Mouse (Mus musculus) forebrain, embryonic 11.5 days (tissue): Measurements from ENCODE around the gene Stum. TPM values are rescaled to one million over a fixed set of nuclear protein-coding genes. Genes with fewer than 3 reads are reported as not detected.
"Not testable (repeated sequence)": the region's sequence is repeated elsewhere in the genome, so short reads cannot be mapped to it uniquely, and the experiment has no call there.

ENCODE experiments used
- ATAC-seq: fragments of 200-750 bp; cut with Nextera tagmentation; replicated peaks from 2 replicates; pipeline ENCODE4 v1.8.0; 2017; ENCODE audit warnings: moderate TSS enrichment; ENCODE audit not compliant: low FRiP score
- DNase-seq: peaks from one replicate; pipeline ENCODE4 v3.0.0-alpha.2; 2017; ENCODE audit warnings: low spot score
- H3K27ac ChIP-seq: fragments of 300-500 bp; sonication (generic); 2 replicates; pipeline ENCODE4 v1.5.1; 2014; ENCODE audit warnings: low read depth, low read length
- H3K27me3 ChIP-seq: fragments of 300-500 bp; sonication (generic); 2 replicates; pipeline ENCODE4 v1.6.1; 2014; ENCODE audit warnings: mild to moderate bottlenecking, low read length, mixed read lengths; ENCODE audit not compliant: control insufficient read depth, insufficient read depth
- H3K36me3 ChIP-seq: fragments of 300-500 bp; sonication (generic); 2 replicates; pipeline ENCODE4 v1.6.1; 2014; ENCODE audit warnings: mild to moderate bottlenecking, low read length, moderate library complexity, mixed read lengths; ENCODE audit not compliant: control insufficient read depth, insufficient read depth
- H3K4me1 ChIP-seq: fragments of 300-500 bp; sonication (generic); replicated peaks from 2 replicates; pipeline ENCODE4 v1.6.1; 2014; ENCODE audit warnings: low read length, mixed read lengths; ENCODE audit not compliant: control insufficient read depth, insufficient read depth
- H3K4me2 ChIP-seq: fragments of 300-500 bp; sonication (generic); 2 replicates; pipeline ENCODE4 v1.6.1; 2014; ENCODE audit warnings: low read depth, mild to moderate bottlenecking, low read length, moderate library complexity, mixed read lengths; ENCODE audit not compliant: severe bottlenecking
- H3K4me3 ChIP-seq: fragments of 300-500 bp; sonication (generic); 2 replicates; pipeline ENCODE4 v1.5.1; 2014; ENCODE audit warnings: low read depth, low read length
- H3K9ac ChIP-seq: fragments of 300-500 bp; sonication (generic); 2 replicates; pipeline ENCODE4 v1.6.1; 2014; ENCODE audit warnings: low read length
- H3K9me3 ChIP-seq: fragments of 300-500 bp; sonication (generic); 2 replicates; pipeline ENCODE4 v1.6.1; 2016; ENCODE audit warnings: low read length, mixed read lengths; ENCODE audit not compliant: control insufficient read depth
- WGBS: fragments of 180-500 bp; shearing (Covaris S2); extraction: QIAGEN DNeasy Blood & Tissue Kit; methylation state at CpG from one replicate; pipeline ENCODE4 v1.1.7; 2014; 5-methylcytosine and 5-hydroxymethylcytosine counted together
- polyA plus RNA-seq: library from polyadenylated mRNA; unstranded; fragments of >200 nt; fragmentation: Nextera tagmentation; extraction: Ambion mirVana; gene quantifications from 2 replicates; pipeline ENCODE4 v1.2.1, GENCODE M21; 2014

Gene Stum
- polyA plus RNA-seq, 1 experiment from 2014 or later: 0.55 TPM

- 94% methylated on average over 7 of the region's 7 CpGs for WGBS
- not testable (repeated sequence) for ATAC-seq, H3K27me3 ChIP-seq, H3K4me1 ChIP-seq, H3K4me3 ChIP-seq, H3K9me3 ChIP-seq, DNase-seq, H3K36me3 ChIP-seq, H3K4me2 ChIP-seq, H3K27ac ChIP-seq, H3K9ac ChIP-seq
Observed at GRCm38 (mm10) chr1:180518899-180519298, 35.6 kb upstream of the Stum start.

- Histone ChIP-seq H3K4me2 (no peak overlapping the region), H3K9me3 (no peaks in the 10 kb centered on the region), H3K9ac (no peak overlapping the region), H3K27me3 (no peaks in the 10 kb centered on the region), H3K4me1 (no peaks in the 10 kb centered on the region), H3K36me3 (no peaks in the 10 kb centered on the region), H3K4me3 (no peak overlapping the region), H3K27ac (no peak overlapping the region)
- ATAC-seq (no peak), DNase-seq (no peak)
- 84% methylated on average over 8 of the region's 8 CpGs for WGBS
Observed at GRCm38 (mm10) chr1:180518412-180518811, 35.1 kb upstream of the Stum start.

GRCm38 (mm10) chr1:180517390-180518054 is 34.2 kb upstream of the Stum start:
- H3K9ac ChIP-seq: no peak overlapping the region
- H3K4me3 ChIP-seq: no peak overlapping the region
- no peaks in the 10 kb centered on the region for H3K9me3 ChIP-seq
- no peak for ATAC-seq
- H3K4me2 ChIP-seq: no peak overlapping the region
- H3K27ac ChIP-seq: no peak overlapping the region
- WGBS: 80% methylated on average over 10 of the region's 10 CpGs
- H3K27me3 ChIP-seq: no peaks in the 10 kb centered on the region
- H3K4me1 ChIP-seq: no peaks in the 10 kb centered on the region
- no peak for DNase-seq
- H3K36me3 ChIP-seq: no peaks in the 10 kb centered on the region

- Histone ChIP-seq H3K4me2 (no peak overlapping the region), H3K36me3 (no peaks in the 10 kb centered on the region), H3K27me3 (no peaks in the 10 kb centered on the region), H3K4me1 (no peaks in the 10 kb centered on the region), H3K4me3 (no peak overlapping the region), H3K9ac (no peak overlapping the region), H3K9me3 (no peaks in the 10 kb centered on the region), H3K27ac (no peak overlapping the region)
- WGBS: 90% methylated on average over 2 of the region's 2 CpGs
- ATAC-seq (no peak), DNase-seq (no peak)
Observed at GRCm38 (mm10) chr1:180514077-180514476, 30.8 kb upstream of the Stum start.

GRCm38 (mm10) chr1:180510879-180511278 is 27.6 kb upstream of the Stum start:
- Histone ChIP-seq H3K4me3 (no peak overlapping the region), H3K27me3 (no peaks in the 10 kb centered on the region), H3K9me3 (no peaks in the 10 kb centered on the region), H3K9ac (no peak overlapping the region), H3K4me2 (no peak overlapping the region), H3K27ac (no peak overlapping the region), H3K4me1 (no peaks in the 10 kb centered on the region), H3K36me3 (no peaks in the 10 kb centered on the region)
- WGBS: 53% methylated on average over 4 of the region's 4 CpGs
- ATAC-seq (no peak), DNase-seq (no peak)

- Histone ChIP-seq H3K9ac (no peak overlapping the region), H3K27me3 (no peaks in the 10 kb centered on the region), H3K27ac (no peak overlapping the region), H3K4me1 (no peaks in the 10 kb centered on the region), H3K4me3 (no peak overlapping the region), H3K36me3 (no peaks in the 10 kb centered on the region), H3K4me2 (no peak overlapping the region), H3K9me3 (no peaks in the 10 kb centered on the region)
- ATAC-seq (no peak), DNase-seq (no peak)
- WGBS: 75% methylated on average over 15 of the region's 15 CpGs
Observed at GRCm38 (mm10) chr1:180510442-180510841, 27.1 kb upstream of the Stum start.

GRCm38 (mm10) chr1:180508662-180509061 is 25.4 kb upstream of the Stum start:
- Histone ChIP-seq H3K27ac (no peak overlapping the region), H3K27me3 (no peaks in the 10 kb centered on the region), H3K4me3 (no peak overlapping the region), H3K36me3 (no peaks in the 10 kb centered on the region), H3K4me1 (no peaks in the 10 kb centered on the region), H3K4me2 (no peak overlapping the region), H3K9ac (no peak overlapping the region), H3K9me3 (no peaks in the 10 kb centered on the region)
- 81% methylated on average over 7 of the region's 7 CpGs for WGBS
- ATAC-seq: no peak
- no peak for DNase-seq

GRCm38 (mm10) chr1:180507291-180507791 is 24.0 kb upstream of the Stum start:
- Histone ChIP-seq H3K4me3 (no peak overlapping the region), H3K36me3 (no peaks in the 10 kb centered on the region), H3K4me2 (no peak overlapping the region), H3K27me3 (no peaks in the 10 kb centered on the region), H3K27ac (no peak overlapping the region), H3K4me1 (no peaks in the 10 kb centered on the region), H3K9ac (no peak overlapping the region), H3K9me3 (no peaks in the 10 kb centered on the region)
- WGBS: 81% methylated on average over 7 of the region's 7 CpGs
- DNase-seq (no peak), ATAC-seq (no peak)

- Histone ChIP-seq H3K4me1 (no peaks in the 10 kb centered on the region), H3K27ac (no peak overlapping the region), H3K9ac (no peak overlapping the region), H3K4me2 (no peak overlapping the region), H3K4me3 (no peak overlapping the region), H3K9me3 (no peaks in the 10 kb centered on the region), H3K36me3 (no peaks in the 10 kb centered on the region), H3K27me3 (no peaks in the 10 kb centered on the region)
- WGBS: 88% methylated on average over 7 of the region's 7 CpGs
- ATAC-seq (no peak), DNase-seq (no peak)
Observed at GRCm38 (mm10) chr1:180506341-180506740, 23.0 kb upstream of the Stum start.
